In the genomic region with DNA sequence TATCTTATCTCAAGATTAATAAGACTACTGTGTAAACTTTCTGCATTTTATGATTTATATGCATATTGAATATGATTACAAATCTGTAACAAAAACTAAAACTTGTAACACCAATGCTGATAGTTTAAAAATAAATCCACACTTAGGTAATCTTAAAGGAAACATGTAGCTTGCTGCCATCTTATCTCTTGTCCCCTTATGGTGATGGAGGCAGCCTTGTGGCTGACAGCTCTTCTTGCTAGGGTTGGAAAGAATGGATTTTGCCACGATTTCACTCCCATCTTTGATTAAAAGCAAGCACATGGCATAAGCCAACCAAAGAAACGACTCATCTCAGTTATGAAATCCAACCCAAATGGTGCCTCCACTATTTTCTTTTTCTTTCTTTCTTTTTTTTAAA, we compare ENCODE assay signal across 28 mouse cellular contexts. TPM values are rescaled to one million over a fixed set of nuclear protein-coding genes. Genes with fewer than 3 reads are reported as not detected.
DNase-seq lines count a peak whose midpoint lies in the region; ATAC-seq and TF ChIP-seq lines count a peak whose summit lies in the region.
"Had no signal": no experiment of that assay in that cellular context is flagged by ENCODE, and none has a peak within 500 bp of the region (broad histone marks: within the 10 kb centered on the region; RNA-seq: fewer than 3 reads in every experiment).

No protein-coding gene starts in this region.

- no peak overlapping the region for H3K9ac ChIP-seq in MEL (ENCODE audit: control insufficient read depth, low read depth, low read length, poor library complexity, severe bottlenecking)
- no peak overlapping the region for H3K9ac ChIP-seq in heart, embryonic 12.5 days
- H3K9ac ChIP-seq: embryonic facial prominence, embryonic 13.5 days; embryonic facial prominence, embryonic 15.5 days; forebrain, embryonic 12.5 days had no signal

- peaks cover 2 to 6% of the 10 kb centered on the region in 2 experiments; a peak in 3 of 4 replicates for H3K4me1 ChIP-seq in MEL (ENCODE audit: control insufficient read depth in 1 of 2, insufficient read depth in 2 of 2, low read length in 2 of 2)
- H3K4me1 ChIP-seq in heart, embryonic 12.5 days (replicated peaks): peaks cover 7% of the 10 kb centered on the region

- no peak overlapping the region for H3K27ac ChIP-seq in MEL (ENCODE audit: control insufficient read depth, low read depth, low read length)
- H3K27ac ChIP-seq in heart, embryonic 12.5 days (ENCODE audit: poor library complexity, severe bottlenecking): no peak overlapping the region
- H3K27ac ChIP-seq: embryonic facial prominence, embryonic 13.5 days; embryonic facial prominence, embryonic 15.5 days; forebrain, embryonic 10.5 days; forebrain, embryonic 12.5 days had no signal

- peak; percentile 54 to 76; a peak in 3 of 4 replicates for TF ChIP-seq EP300 in MEL (IDR thresholded peaks at IDR 0.05; ENCODE audit: low read depth in 1 of 2, low read length in 2 of 2)

- no peak for TF ChIP-seq RAD21 in MEL (IDR thresholded peaks at IDR 0.05; ENCODE audit: low read depth, low read length)

- H3K79me2 ChIP-seq in MEL (ENCODE audit: control insufficient read depth, insufficient read depth, low read length, poor library complexity): no peaks in the 10 kb centered on the region; the same call in 1 of the 2 replicates

- peak; percentile 56 for ATAC-seq in megakaryocyte progenitor cell, adult 5-6 weeks (replicated peaks; ENCODE audit: poor library complexity)
- no peak for ATAC-seq in heart, embryonic 12.5 days (ENCODE audit: insufficient number of reproducible peaks, low FRiP score)
- ATAC-seq: activated CD4-positive, CD25-positive, alpha-beta regulatory T cell, adult 4 months; CD4-positive, CD25-positive, alpha-beta regulatory T cell, adult 4 months; forebrain, embryonic 14.5 days; forebrain, embryonic 16.5 days; Patski had no signal

- H3K4me2 ChIP-seq in heart, embryonic 12.5 days: no peak overlapping the region
- H3K4me2 ChIP-seq: embryonic facial prominence, embryonic 13.5 days; embryonic facial prominence, embryonic 15.5 days; forebrain, embryonic 12.5 days had no signal

- H3K4me3 ChIP-seq in MEL (ENCODE audit: control insufficient read depth in 1 of 2, insufficient read depth in 1 of 2, low read depth in 2 of 2, low read length in 2 of 2): no peak overlapping the region
- no peak overlapping the region for H3K4me3 ChIP-seq in heart, embryonic 12.5 days
- H3K4me3 ChIP-seq: embryonic facial prominence, embryonic 13.5 days; embryonic facial prominence, embryonic 15.5 days; erythroblast, embryonic 14.5 days; forebrain, embryonic 10.5 days; forebrain, embryonic 12.5 days had no signal

- TF ChIP-seq CTCF in MEL (IDR thresholded peaks at IDR 0.05 in 2 of 3, conservative IDR thresholded peaks at IDR 0.05 in 1 of 3; ENCODE audit: control insufficient read depth in 1 of 3, insufficient read depth in 1 of 3, low read depth in 2 of 3, low read length in 3 of 3, poor library complexity in 1 of 3, severe bottlenecking in 1 of 3): no peak

- H3K36me3 ChIP-seq in MEL (ENCODE audit: control insufficient read depth in 1 of 2, insufficient read depth in 2 of 2, low read length in 2 of 2): peaks cover 0 to 8% of the 10 kb centered on the region in 2 experiments; a peak in 3 of 4 replicates
- H3K36me3 ChIP-seq in heart, embryonic 12.5 days: peaks cover 31% of the 10 kb centered on the region

- no peaks in the 10 kb centered on the region for H3K9me3 ChIP-seq in MEL (replicated peaks; ENCODE audit: insufficient read depth, low read length)
- no peaks in the 10 kb centered on the region for H3K9me3 ChIP-seq in heart, embryonic 12.5 days (replicated peaks)
- H3K9me3 ChIP-seq: embryonic facial prominence, embryonic 13.5 days; embryonic facial prominence, embryonic 15.5 days; forebrain, embryonic 10.5 days; forebrain, embryonic 12.5 days; G1E had no signal

- 59% methylated on average over 2 of the region's 2 CpGs for WGBS in heart, embryonic 12.5 days

- DNase-seq in 416B (ENCODE audit: low read depth) (peak; percentile 52), MEL (ENCODE audit: low read depth, low spot score) (peak; percentile 46)
- no peak for DNase-seq in Muller cell, postnatal 12 days (ENCODE audit: inconsistent ontology term)
- DNase-seq in kidney, postnatal 25 days: no peak
- DNase-seq: adrenal gland, adult 8-10 months; adrenal gland, postnatal 14 days; adrenal gland, postnatal 36 days; B cell, adult 2 months; cerebellum, adult 11-12 months; cerebellum, adult 2 months; cerebellum, adult 9-10 months; cerebellum, postnatal 10 days; cerebellum, postnatal 25 days; embryo, embryonic 11 days had no signal

- no peak for TF ChIP-seq POLR2A in MEL (IDR thresholded peaks at IDR 0.05; ENCODE audit: control insufficient read depth in 1 of 2, insufficient read depth in 1 of 2, low read depth in 1 of 2, low read length in 2 of 2, poor library complexity in 1 of 2)

- no peaks in the 10 kb centered on the region for H3K27me3 ChIP-seq in MEL (ENCODE audit: control insufficient read depth in 1 of 2, insufficient read depth in 2 of 2, low read length in 2 of 2)
- H3K27me3 ChIP-seq in heart, embryonic 12.5 days (replicated peaks): no peaks in the 10 kb centered on the region
- H3K27me3 ChIP-seq: CH12.LX; embryonic facial prominence, embryonic 13.5 days; embryonic facial prominence, embryonic 15.5 days; forebrain, embryonic 12.5 days; Patski had no signal

TF ChIP-seq in MEL, 35 proteins besides CTCF, POLR2A, EP300 and RAD21 (continues in another document):
- TF ChIP-seq ETS1 (IDR thresholded peaks at IDR 0.05; ENCODE audit: low read depth, low read length): no peak
- no peak for TF ChIP-seq MAFK (IDR thresholded peaks at IDR 0.05; ENCODE audit: borderline replicate concordance, low read depth, low read length)
- TF ChIP-seq UBTF (IDR thresholded peaks at IDR 0.05; ENCODE audit: borderline replicate concordance, insufficient read depth, low read depth, low read length): no peak
- TF ChIP-seq TCF12 (IDR thresholded peaks at IDR 0.05; ENCODE audit: low read depth, low read length): peak; percentile 90
- no peak for TF ChIP-seq USF2 (IDR thresholded peaks at IDR 0.05; ENCODE audit: borderline replicate concordance in 1 of 2, insufficient read depth in 1 of 2, low read depth in 1 of 2, low read length in 2 of 2)
- TF ChIP-seq ZNF384 (IDR thresholded peaks at IDR 0.05; ENCODE audit: low read depth, low read length): no peak
- no peak for TF ChIP-seq POLR2AphosphoS5 (IDR thresholded peaks at IDR 0.05; ENCODE audit: borderline replicate concordance, low read depth, low read length)
- TF ChIP-seq ZMIZ1 (IDR thresholded peaks at IDR 0.05; ENCODE audit: low read depth, low read length): no peak
- TF ChIP-seq CHD1 (IDR thresholded peaks at IDR 0.05; ENCODE audit: low read depth, low read length): no peak
- no peak for TF ChIP-seq MXI1 (IDR thresholded peaks at IDR 0.05; ENCODE audit: low read depth, low read length)
- TF ChIP-seq SMC3 (IDR thresholded peaks at IDR 0.05; ENCODE audit: low read depth, low read length): no peak
- TF ChIP-seq HCFC1 (IDR thresholded peaks at IDR 0.05; ENCODE audit: low read depth, low read length): no peak
- TF ChIP-seq GATA1 (IDR thresholded peaks at IDR 0.05; ENCODE audit: low read depth, low read length): peak; percentile 82
- TF ChIP-seq ZC3H11A (IDR thresholded peaks at IDR 0.05; ENCODE audit: low read depth, low read length): no peak
- no peak for TF ChIP-seq MAZ (IDR thresholded peaks at IDR 0.05; ENCODE audit: low read depth, low read length)
- no peak for TF ChIP-seq MEF2A (IDR thresholded peaks at IDR 0.05; ENCODE audit: extremely low read depth, insufficient replicate concordance, low read depth, low read length, poor library complexity, severe bottlenecking)
- no peak for TF ChIP-seq BHLHE40 (IDR thresholded peaks at IDR 0.05; ENCODE audit: borderline replicate concordance, low read depth, low read length)
- TF ChIP-seq E2F4 (IDR thresholded peaks at IDR 0.05; ENCODE audit: borderline replicate concordance, low read depth, low read length): no peak
- no peak for TF ChIP-seq CHD2 (IDR thresholded peaks at IDR 0.05; ENCODE audit: low read length)
- TF ChIP-seq NELFE (IDR thresholded peaks at IDR 0.05; ENCODE audit: low read depth, low read length): no peak
- peak; percentile 94 for TF ChIP-seq RCOR1 (IDR thresholded peaks at IDR 0.05; ENCODE audit: low read depth, low read length)
- TF ChIP-seq JUND (IDR thresholded peaks at IDR 0.05; ENCODE audit: low read depth, low read length): no peak
- no peak for TF ChIP-seq POLR2AphosphoS2 (IDR thresholded peaks at IDR 0.05; ENCODE audit: low read length)
- TF ChIP-seq SIN3A (IDR thresholded peaks at IDR 0.05; ENCODE audit: low read length): no peak; the same call in 1 of the 2 replicates
- TF ChIP-seq ZKSCAN1 (IDR thresholded peaks at IDR 0.05; ENCODE audit: low read depth, low read length): no peak
- no peak for TF ChIP-seq ELF1 (IDR thresholded peaks at IDR 0.05; ENCODE audit: low read depth, low read length)
- TF ChIP-seq NRF1 (IDR thresholded peaks at IDR 0.05; ENCODE audit: insufficient read depth, low read depth, low read length, poor library complexity, severe bottlenecking): no peak

RNA-seq across cellular contexts. Expression of a gene that starts 5.1 kb away (rescaled TPM):
- total RNA-seq in MEL (2012; rRNA removed): 35.3 and 36.8 TPM in 2 replicates
- 10 to 100 TPM in 1 of 2 experiments, not detected in 1; 56.9 TPM for polyA plus RNA-seq in MEL (2012; ENCODE audit: insufficient read depth in 1 of 2, insufficient read length in 2 of 2, low read depth in 1 of 2, low replicate concordance in 2 of 2, missing spikeins in 1 of 2)
- total RNA-seq in megakaryocyte progenitor cell, adult 5-6 weeks (2015): 52.5 and 69.6 TPM in 2 replicates
- 39.9 and 55.8 TPM in 2 replicates for total RNA-seq in megakaryocyte progenitor cell, adult 5-6 weeks (2017)
- 38.1 and 39.9 TPM in 2 replicates for polyA plus RNA-seq in heart, embryonic 12.5 days (2016; fragmentation: Nextera tagmentation; extraction: Ambion mirVana)

RNA-seq across cellular contexts. Expression of a gene that starts 18.5 kb away (rescaled TPM):
- 8.0 and 8.5 TPM in 2 replicates for total RNA-seq in MEL (2012; rRNA removed)
- polyA plus RNA-seq in MEL (2012; ENCODE audit: insufficient read depth in 1 of 2, insufficient read length in 2 of 2, low read depth in 1 of 2, low replicate concordance in 2 of 2, missing spikeins in 1 of 2): 10 to 100 TPM; 13.0 to 24.8 TPM
- 21.2 and 24.5 TPM in 2 replicates for total RNA-seq in megakaryocyte progenitor cell, adult 5-6 weeks (2015)
- total RNA-seq in megakaryocyte progenitor cell, adult 5-6 weeks (2017): 23.5 and 34.4 TPM in 2 replicates
- polyA plus RNA-seq in heart, embryonic 12.5 days (2016; fragmentation: Nextera tagmentation; extraction: Ambion mirVana): 46.9 and 50.0 TPM in 2 replicates

RNA-seq across cellular contexts. Expression of a gene that starts 18.8 kb away (rescaled TPM):
- total RNA-seq in MEL (2012; rRNA removed): 23.3 and 25.1 TPM in 2 replicates
- polyA plus RNA-seq in MEL (2012; ENCODE audit: insufficient read depth in 1 of 2, insufficient read length in 2 of 2, low read depth in 1 of 2, low replicate concordance in 2 of 2, missing spikeins in 1 of 2): 10 to 100 TPM in 1 of 2 experiments, not detected in 1; 31.3 TPM
- total RNA-seq in megakaryocyte progenitor cell, adult 5-6 weeks (2015): 19.4 and 21.6 TPM in 2 replicates
- total RNA-seq in megakaryocyte progenitor cell, adult 5-6 weeks (2017): 25.1 and 29.2 TPM in 2 replicates
- 47.8 and 49.1 TPM in 2 replicates for polyA plus RNA-seq in heart, embryonic 12.5 days (2016; fragmentation: Nextera tagmentation; extraction: Ambion mirVana)

Comparison
In these comparisons a context has a peak if more than half of its experiments do, and no peak if none do; other contexts are left out.
1. DNase-seq: peak in 416B (single experiment) and MEL (single experiment); none in Muller cell, postnatal 12 days (single experiment) and kidney, postnatal 25 days (0 of 2).